Mouse (Mus musculus): Measurements from ENCODE around the gene Rbm17. TPM values are rescaled to one million over a fixed set of nuclear protein-coding genes. Genes with fewer than 3 reads are reported as not detected.

The Rbm17 gene
- total and polyA plus RNA-seq, 3 experiments: 199 to 405 (median 239) TPM

DNA sequence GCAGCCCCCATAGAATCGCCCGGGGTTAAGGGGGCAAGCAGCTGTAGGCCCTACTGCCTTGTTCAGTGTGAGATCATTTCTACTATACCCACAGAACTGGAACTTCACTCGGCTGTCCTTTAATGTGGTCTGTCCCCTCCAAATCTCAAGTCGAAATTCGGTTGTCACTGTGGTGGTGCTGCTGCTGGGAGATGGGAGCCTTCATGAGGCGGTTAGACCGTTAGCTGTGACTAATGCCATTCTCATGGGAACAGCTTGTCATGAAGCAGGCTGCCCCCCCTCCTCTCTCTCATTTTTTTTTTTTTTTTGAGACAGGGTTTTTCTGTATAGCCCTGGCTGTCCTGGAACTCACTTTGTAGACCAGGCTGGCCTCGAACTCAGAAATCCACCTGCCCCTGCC lies 19.2 kb upstream of the Rbm17 start:
- H3K79me2 ChIP-seq (replicated peaks; ENCODE audit: control insufficient read depth, extremely low read depth, insufficient read depth, poor library complexity, severe bottlenecking): no peaks in the 10 kb centered on the region
- DNase-seq (ENCODE audit: extremely low read depth): no peak

DNA sequence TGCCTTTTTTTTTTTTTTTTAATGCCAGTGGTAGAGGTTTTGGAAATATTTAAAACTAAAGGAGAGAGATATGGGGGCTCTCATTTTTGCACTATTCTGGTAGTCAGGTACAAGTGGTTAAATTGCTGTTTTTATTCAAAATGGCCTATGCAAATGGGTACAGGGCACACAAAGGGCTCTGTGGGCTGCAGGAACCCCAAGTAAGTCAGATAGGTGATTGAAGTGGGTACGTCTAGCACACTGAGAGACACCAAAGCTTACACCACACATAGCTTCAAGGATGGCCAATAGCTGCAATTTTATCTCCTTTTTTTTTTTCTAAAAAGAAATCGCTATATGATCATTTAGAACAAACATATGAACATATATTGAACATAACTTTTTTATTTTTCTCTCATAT lies 15.6 kb upstream of the Rbm17 start:
- H3K36me3 ChIP-seq (replicated peaks in 1 of 2; ENCODE audit: control insufficient read depth in 1 of 2, insufficient read depth in 1 of 2, low read length in 1 of 2): no peaks in the 10 kb centered on the region
- H3K27me3 ChIP-seq (replicated peaks): no peaks in the 10 kb centered on the region
- no peak overlapping the region for H3K9ac ChIP-seq (ENCODE audit: insufficient read depth, low read depth)
- H3K4me2 ChIP-seq (ENCODE audit: insufficient read depth, low read depth, poor library complexity, severe bottlenecking): no peak overlapping the region
- H3K79me2 ChIP-seq (replicated peaks; ENCODE audit: control insufficient read depth, extremely low read depth, insufficient read depth, poor library complexity, severe bottlenecking): no peaks in the 10 kb centered on the region
- in situ Hi-C loops (cut with MboI; ENCODE audit: low pct_ligation_motif_present, low pct_unique_long_range_greater_than_20kb, low sequenced_read_pairs) (no loop called here), dilution Hi-C loops (cut with MboI; ENCODE audit: extremely low pct_ligation_motif_present, extremely low pct_unique_long_range_greater_than_20kb, low sequenced_read_pairs) (no loop called here)
- H3K4me3 ChIP-seq (replicated peaks in 1 of 3; ENCODE audit: low read depth in 2 of 3, low read length in 2 of 3, poor library complexity in 1 of 3): no peak overlapping the region
- no peak overlapping the region for H3K27ac ChIP-seq (ENCODE audit: insufficient read depth, low read depth)
- H3K4me1 ChIP-seq (ENCODE audit: control insufficient read depth in 1 of 2, insufficient read depth in 2 of 2): peaks cover 11 to 28% of the 10 kb centered on the region in 2 experiments
- no peaks in the 10 kb centered on the region for H3K9me3 ChIP-seq (replicated peaks; ENCODE audit: low read length)
- TF ChIP-seq ZKSCAN1 (IDR thresholded peaks at IDR 0.05; ENCODE audit: borderline replicate concordance, low read depth, low read length) (no peak), GABPA (IDR thresholded peaks at IDR 0.05; ENCODE audit: insufficient replicate concordance, low read depth, low read length) (no peak)
- DNase-seq (ENCODE audit: extremely low read depth): no peak

More for the DNA sequence above, 19.2 kb upstream of the Rbm17 start:
- Histone ChIP-seq H3K9me3 (replicated peaks; ENCODE audit: low read length) (no peaks in the 10 kb centered on the region), H3K4me3 (replicated peaks in 1 of 3; ENCODE audit: low read depth in 2 of 3, low read length in 2 of 3, poor library complexity in 1 of 3) (no peak overlapping the region), H3K27me3 (replicated peaks) (no peaks in the 10 kb centered on the region), H3K9ac (ENCODE audit: insufficient read depth, low read depth) (no peak overlapping the region), H3K4me1 (ENCODE audit: control insufficient read depth in 1 of 2, insufficient read depth in 2 of 2) (peaks cover 11 to 28% of the 10 kb centered on the region in 2 experiments), H3K36me3 (replicated peaks in 1 of 2; ENCODE audit: control insufficient read depth in 1 of 2, insufficient read depth in 1 of 2, low read length in 1 of 2) (no peaks in the 10 kb centered on the region), H3K4me2 (ENCODE audit: insufficient read depth, low read depth, poor library complexity, severe bottlenecking) (no peak overlapping the region), H3K27ac (ENCODE audit: insufficient read depth, low read depth) (no peak overlapping the region)
- dilution Hi-C loops (cut with MboI; ENCODE audit: extremely low pct_ligation_motif_present, extremely low pct_unique_long_range_greater_than_20kb, low sequenced_read_pairs) (no loop called here), in situ Hi-C loops (cut with MboI; ENCODE audit: low pct_ligation_motif_present, low pct_unique_long_range_greater_than_20kb, low sequenced_read_pairs) (no loop called here)
- peak; percentile 65 for TF ChIP-seq ZNF384 (IDR thresholded peaks at IDR 0.05; ENCODE audit: low read depth, low read length)
- no peak for TF ChIP-seq RCOR1 (conservative IDR thresholded peaks at IDR 0.05; ENCODE audit: low read depth, low read length)
- TF ChIP-seq MEF2A (IDR thresholded peaks at IDR 0.05; ENCODE audit: borderline replicate concordance, low read depth, low read length): no peak

DNA sequence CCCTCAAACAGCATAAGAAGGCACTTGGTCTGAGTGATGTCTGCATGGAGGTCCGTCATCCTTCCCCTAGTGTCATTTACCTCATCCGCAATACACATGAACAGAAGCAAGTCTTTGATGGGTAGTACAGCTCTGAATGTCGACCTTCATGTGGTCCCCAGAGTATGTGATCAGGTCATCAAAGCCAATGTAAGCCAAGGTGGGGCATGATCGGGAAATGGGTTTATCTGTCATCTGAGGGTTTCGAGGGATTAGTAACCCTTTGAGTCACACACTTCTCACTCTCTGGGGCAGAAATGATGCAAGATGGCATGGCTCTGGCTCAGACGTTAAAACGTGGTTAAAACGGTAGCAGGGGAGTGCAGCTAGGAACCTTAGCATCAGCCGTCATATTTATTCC lies 12.9 kb upstream of the Rbm17 start:
- Histone ChIP-seq H3K27ac (ENCODE audit: insufficient read depth, low read depth) (no peak overlapping the region), H3K4me1 (ENCODE audit: control insufficient read depth in 1 of 2, insufficient read depth in 2 of 2) (peaks cover 5 to 14% of the 10 kb centered on the region in 2 experiments; a peak in 3 of 4 replicates), H3K79me2 (replicated peaks; ENCODE audit: control insufficient read depth, extremely low read depth, insufficient read depth, poor library complexity, severe bottlenecking) (no peaks in the 10 kb centered on the region), H3K9ac (ENCODE audit: insufficient read depth, low read depth) (no peak overlapping the region), H3K27me3 (replicated peaks) (no peaks in the 10 kb centered on the region), H3K4me2 (ENCODE audit: insufficient read depth, low read depth, poor library complexity, severe bottlenecking) (no peak overlapping the region), H3K9me3 (replicated peaks; ENCODE audit: low read length) (no peaks in the 10 kb centered on the region), H3K36me3 (replicated peaks in 1 of 2; ENCODE audit: control insufficient read depth in 1 of 2, insufficient read depth in 1 of 2, low read length in 1 of 2) (no peaks in the 10 kb centered on the region), H3K4me3 (replicated peaks in 1 of 3; ENCODE audit: low read depth in 2 of 3, low read length in 2 of 3, poor library complexity in 1 of 3) (no peak overlapping the region)
- in situ Hi-C loops (cut with MboI; ENCODE audit: low pct_ligation_motif_present, low pct_unique_long_range_greater_than_20kb, low sequenced_read_pairs) (no loop called here), dilution Hi-C loops (cut with MboI; ENCODE audit: extremely low pct_ligation_motif_present, extremely low pct_unique_long_range_greater_than_20kb, low sequenced_read_pairs) (no loop called here)
- no peak for DNase-seq (ENCODE audit: extremely low read depth)
- TF ChIP-seq MAX (IDR thresholded peaks at IDR 0.05; ENCODE audit: low read length): no peak
- no peak for TF ChIP-seq MYC (IDR thresholded peaks at IDR 0.05; ENCODE audit: low read depth, low read length)
- TF ChIP-seq MAZ (IDR thresholded peaks at IDR 0.05; ENCODE audit: low read depth, low read length): no peak
- no peak for TF ChIP-seq POLR2A (IDR thresholded peaks at IDR 0.05; ENCODE audit: low read depth, low read length)
- TF ChIP-seq USF1 (IDR thresholded peaks at IDR 0.05; ENCODE audit: low read depth, low read length): no peak
- TF ChIP-seq MAFK (IDR thresholded peaks at IDR 0.05; ENCODE audit: insufficient replicate concordance, low read length): no peak
- no peak for TF ChIP-seq BHLHE40 (IDR thresholded peaks at IDR 0.05; ENCODE audit: low read depth, low read length)
- TF ChIP-seq CHD1 (IDR thresholded peaks at IDR 0.05; ENCODE audit: low read depth, low read length): no peak
- no peak for TF ChIP-seq ZC3H11A (IDR thresholded peaks at IDR 0.05; ENCODE audit: low read depth, low read length)
- TF ChIP-seq JUN (IDR thresholded peaks at IDR 0.05; ENCODE audit: insufficient read depth, low read depth, low read length): no peak
- no peak for TF ChIP-seq USF2 (conservative IDR thresholded peaks at IDR 0.05; ENCODE audit: low read depth, low read length)
- TF ChIP-seq PAX5 (IDR thresholded peaks at IDR 0.05; ENCODE audit: low read length): no peak
- TF ChIP-seq UBTF (IDR thresholded peaks at IDR 0.05; ENCODE audit: low read depth, low read length): no peak

Data from CH12.LX (cell line).